Mouse (Mus musculus) limb, embryonic 14.5 days (tissue): Measurements from ENCODE around the gene 1810009A15Rik. TPM values are rescaled to one million over a fixed set of nuclear protein-coding genes. Genes with fewer than 3 reads are reported as not detected.
A peak's percentile ranks its signal among the peaks of the same experiment; 100 is the strongest.
"Not testable (repeated sequence)": the region's sequence is repeated elsewhere in the genome, so short reads cannot be mapped to it uniquely, and the experiment has no call there.

Source experiments
- ATAC-seq: fragments of 200-750 bp; cut with Nextera tagmentation; 2 replicates; pipeline ENCODE4 v1.8.0; 2017; ENCODE audit warnings: low read depth, moderate number of reproducible peaks, moderate TSS enrichment; ENCODE audit not compliant: low FRiP score
- DNase-seq: peaks from one replicate; pipeline ENCODE4 v3.0.0-alpha.2; 2015; ENCODE audit warnings: low spot score
- H3K27ac ChIP-seq: fragments of 300-500 bp; sonication (generic); replicated peaks from 2 replicates; pipeline ENCODE4 v1.5.1; 2014; ENCODE audit warnings: low read depth, mild to moderate bottlenecking, low read length, moderate library complexity, mixed read lengths
- H3K27me3 ChIP-seq: fragments of 300-500 bp; sonication (generic); 2 replicates; pipeline ENCODE4 v1.6.1; 2014; ENCODE audit warnings: low read length, mixed read lengths; ENCODE audit not compliant: control insufficient read depth, insufficient read depth
- H3K36me3 ChIP-seq: fragments of 300-500 bp; sonication (generic); 2 replicates; pipeline ENCODE4 v1.6.1; 2014; ENCODE audit warnings: mild to moderate bottlenecking, low read length, moderate library complexity, mixed read lengths; ENCODE audit not compliant: control insufficient read depth, insufficient read depth
- H3K4me1 ChIP-seq: fragments of 300-500 bp; sonication (generic); 2 replicates; pipeline ENCODE4 v1.6.1; 2014; ENCODE audit warnings: antibody characterized with exemption, low read length, mixed read lengths; ENCODE audit not compliant: control insufficient read depth, insufficient read depth
- H3K4me2 ChIP-seq: fragments of 300-500 bp; sonication (generic); replicated peaks from 2 replicates; pipeline ENCODE4 v1.6.1; 2014; ENCODE audit warnings: low read depth, mild to moderate bottlenecking, low read length, moderate library complexity; ENCODE audit not compliant: severe bottlenecking
- H3K4me3 ChIP-seq: fragments of 300-500 bp; sonication (generic); replicated peaks from 2 replicates; pipeline ENCODE4 v1.5.1; 2014; ENCODE audit warnings: low read length
- H3K9ac ChIP-seq: fragments of 300-500 bp; sonication (generic); 2 replicates; pipeline ENCODE4 v1.6.1; 2014; ENCODE audit warnings: mild to moderate bottlenecking, low read depth, low read length, moderate library complexity; ENCODE audit not compliant: severe bottlenecking
- H3K9me3 ChIP-seq: fragments of 300-500 bp; sonication (generic); 2 replicates; pipeline ENCODE4 v1.6.1; 2016; ENCODE audit warnings: low read length; ENCODE audit not compliant: control insufficient read depth
- POLR2A ChIP-seq: fragments of 200-500 bp; IDR thresholded peaks from 2 replicates; pipeline ENCODE4 v1.8.0; 2012; ENCODE audit warnings: inconsistent platforms, mild to moderate bottlenecking, moderate library complexity, borderline replicate concordance; ENCODE audit not compliant: insufficient read depth, insufficient read length; ENCODE audit errors: extremely low read depth
- WGBS: fragments of 180-500 bp; shearing (Covaris S2); extraction: QIAGEN DNeasy Blood & Tissue Kit; methylation state at CpG from one replicate; pipeline ENCODE4 v1.1.7; 2014; 5-methylcytosine and 5-hydroxymethylcytosine counted together
- polyA plus RNA-seq, 2 experiments: library from polyadenylated mRNA; depleted of rRNA in 1 of 2; stranded (reverse) in 1 of 2; unstranded in 1 of 2; fragments of >200 nt; fragmentation: Nextera tagmentation in 1 of 2; extraction: Ambion mirVana in 1 of 2; gene quantifications; 2 replicates each; pipeline versions ENCODE4 v1.2.1 to v1.2.3; 2012 to 2014

Gene 1810009A15Rik
- polyA plus RNA-seq, 2 experiments = 80.2 to 92.1 TPM

GRCm38 (mm10) chr19:8852236-8852928, 36.3 kb upstream of the 1810009A15Rik start:
- Histone ChIP-seq H3K4me3 (no peak overlapping the region), H3K4me2 (no peak overlapping the region), H3K36me3 (peaks cover 6% of the 10 kb centered on the region; the same call in 1 of the 2 replicates), H3K27me3 (no peaks in the 10 kb centered on the region), H3K9me3 (no peaks in the 10 kb centered on the region), H3K4me1 (peaks cover 8% of the 10 kb centered on the region), H3K9ac (no peak overlapping the region), H3K27ac (no peak overlapping the region)
- WGBS = 46% methylated on average over 10 of the region's 10 CpGs
- DNase-seq (no peak), ATAC-seq (no peak)
- TF ChIP-seq POLR2A = no peak

DNA sequence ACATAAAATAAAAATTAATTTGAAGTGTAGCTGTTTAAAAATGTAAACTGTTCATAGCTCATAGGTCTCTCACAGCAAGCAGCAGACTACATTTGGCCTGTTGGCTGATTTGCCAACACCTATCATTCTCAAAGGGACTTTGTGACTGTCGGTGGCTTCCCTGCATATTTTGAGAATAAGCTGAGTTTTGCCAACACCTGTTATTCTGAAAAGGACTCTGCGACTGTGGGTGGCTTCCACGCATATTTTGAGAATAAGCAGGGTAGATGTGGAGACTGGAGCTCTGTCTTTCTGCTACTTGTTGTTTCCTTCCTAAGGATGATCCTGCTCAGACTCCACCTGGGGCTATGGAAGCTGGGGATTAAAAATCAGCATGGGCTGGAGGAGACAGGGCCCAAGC, 35.5 kb upstream of the 1810009A15Rik start:
- 78% methylated on average over 3 of the region's 3 CpGs for WGBS
- H3K9ac ChIP-seq = no peak overlapping the region
- ATAC-seq (no peak), DNase-seq (no peak)
- no peaks in the 10 kb centered on the region for H3K27me3 ChIP-seq
- no peaks in the 10 kb centered on the region for H3K9me3 ChIP-seq
- no peaks in the 10 kb centered on the region for H3K36me3 ChIP-seq
- H3K27ac ChIP-seq = no peak overlapping the region
- TF ChIP-seq POLR2A = no peak
- no peak overlapping the region for H3K4me2 ChIP-seq
- H3K4me1 ChIP-seq = peaks cover 8% of the 10 kb centered on the region
- no peak overlapping the region for H3K4me3 ChIP-seq

DNA sequence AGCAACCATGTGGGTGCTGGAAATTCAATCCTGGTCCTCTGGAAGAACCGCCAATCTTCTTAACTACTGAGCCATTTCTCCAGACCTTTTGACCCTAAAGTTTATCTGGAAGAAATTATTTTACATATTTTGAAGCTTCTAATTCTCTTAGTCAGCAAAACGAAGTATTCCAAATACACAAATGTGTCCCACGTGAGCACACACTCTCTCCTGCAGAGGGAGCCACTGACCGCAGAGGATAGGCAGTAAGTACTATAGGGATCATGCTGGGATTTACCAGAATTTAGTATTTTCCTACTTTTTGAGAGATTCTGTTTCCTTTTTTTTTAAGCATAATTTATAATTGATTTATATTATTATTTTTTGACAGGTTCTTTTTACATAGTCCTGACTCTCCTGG, 31.0 kb upstream of the 1810009A15Rik start:
- DNase-seq = no peak
- ATAC-seq = no peak
- 35% methylated on average over 4 of the region's 4 CpGs for WGBS

DNA sequence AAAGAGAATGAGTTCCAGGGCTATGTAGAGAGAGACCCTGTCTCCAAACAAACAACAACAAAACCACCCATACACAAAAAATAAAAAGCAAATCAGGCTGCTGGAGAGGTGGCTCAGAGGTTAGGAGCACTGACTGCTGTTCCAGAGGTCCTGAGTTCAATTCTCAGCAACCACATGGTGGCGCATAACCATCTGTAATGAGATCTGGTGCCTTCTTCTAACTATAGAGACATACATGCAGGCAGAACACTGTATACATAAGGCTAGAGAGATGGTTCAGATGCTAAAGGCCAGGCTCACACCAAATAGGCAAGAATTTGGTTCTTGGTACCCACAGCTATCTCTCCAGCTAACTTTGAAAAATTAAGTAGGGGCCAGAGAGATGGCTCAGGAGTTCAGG, 29.6 kb upstream of the 1810009A15Rik start:
- no peak overlapping the region for H3K9ac ChIP-seq
- no peaks in the 10 kb centered on the region for H3K4me1 ChIP-seq
- H3K4me3 ChIP-seq = no peak overlapping the region
- DNase-seq (no peak), ATAC-seq (no peak)
- no peak for TF ChIP-seq POLR2A
- H3K27ac ChIP-seq = no peak overlapping the region
- no peaks in the 10 kb centered on the region for H3K9me3 ChIP-seq
- no peak overlapping the region for H3K4me2 ChIP-seq
- 23% methylated on average over 1 of the region's 1 CpGs for WGBS
- no peaks in the 10 kb centered on the region for H3K36me3 ChIP-seq
- H3K27me3 ChIP-seq = no peaks in the 10 kb centered on the region

More for the DNA sequence above, 31.0 kb upstream of the 1810009A15Rik start:
- H3K4me3 ChIP-seq = no peak overlapping the region
- H3K9ac ChIP-seq = no peak overlapping the region
- H3K9me3 ChIP-seq = no peaks in the 10 kb centered on the region
- H3K36me3 ChIP-seq = no peaks in the 10 kb centered on the region
- no peak overlapping the region for H3K4me2 ChIP-seq
- TF ChIP-seq POLR2A = no peak
- no peaks in the 10 kb centered on the region for H3K27me3 ChIP-seq
- H3K4me1 ChIP-seq = no peaks in the 10 kb centered on the region
- H3K27ac ChIP-seq = no peak overlapping the region

GRCm38 (mm10) chr19:8864265-8864664, 24.4 kb upstream of the 1810009A15Rik start:
- 83% methylated on average over 6 of the region's 6 CpGs for WGBS
- Histone ChIP-seq H3K27ac (no peak overlapping the region), H3K4me3 (no peak overlapping the region), H3K36me3 (no peaks in the 10 kb centered on the region), H3K9ac (no peak overlapping the region), H3K4me1 (no peaks in the 10 kb centered on the region), H3K9me3 (no peaks in the 10 kb centered on the region), H3K27me3 (no peaks in the 10 kb centered on the region), H3K4me2 (no peak overlapping the region)
- DNase-seq (no peak), ATAC-seq (no peak)
- TF ChIP-seq POLR2A = no peak

- not testable (repeated sequence) for H3K27ac ChIP-seq, H3K9ac ChIP-seq, H3K27me3 ChIP-seq, DNase-seq, H3K9me3 ChIP-seq, H3K4me1 ChIP-seq, ATAC-seq
- H3K36me3 ChIP-seq = peaks cover 20% of the 10 kb centered on the region
- peak overlapping the region; percentile 91; the same call in 1 of the 2 replicates for H3K4me3 ChIP-seq
- WGBS = 86% methylated on average over 3 of the region's 3 CpGs
- H3K4me2 ChIP-seq = peak overlapping the region; percentile 88; the same call in 1 of the 2 replicates
Measured at GRCm38 (mm10) chr19:8870381-8870780, 18.3 kb upstream of the 1810009A15Rik start.
